Mouse (Mus musculus) heart, postnatal 0 days (tissue): ENCODE results near the gene Elobl. TPM values are rescaled to one million over a fixed set of nuclear protein-coding genes. Genes with fewer than 3 reads are reported as not detected.

Source experiments
- ATAC-seq: fragments of 200-750 bp; cut with Nextera tagmentation; 2 replicates; pipeline ENCODE4 v1.8.0; 2017; ENCODE audit warnings: low read depth, moderate number of reproducible peaks, moderate library complexity; ENCODE audit not compliant: insufficient read depth
- DNase-seq: peaks from one replicate; pipeline ENCODE4 v3.0.0-alpha.2; 2016; ENCODE audit warnings: low spot score
- H3K27ac ChIP-seq: fragments of 300-500 bp; sonication (generic); 2 replicates; pipeline ENCODE4 v1.5.1; 2014; ENCODE audit warnings: low read depth, mild to moderate bottlenecking
- H3K27me3 ChIP-seq: fragments of 300-500 bp; sonication (generic); 2 replicates; pipeline ENCODE4 v1.6.1; 2014; ENCODE audit warnings: low read length, mixed read lengths; ENCODE audit not compliant: control insufficient read depth, insufficient read depth
- H3K36me3 ChIP-seq: fragments of 300-500 bp; sonication (generic); replicated peaks from 2 replicates; pipeline ENCODE4 v1.6.1; 2014; ENCODE audit warnings: low read length, mixed read lengths; ENCODE audit not compliant: control insufficient read depth, insufficient read depth
- H3K4me1 ChIP-seq: fragments of 300-500 bp; sonication (generic); 2 replicates; pipeline ENCODE4 v1.6.1; 2014; ENCODE audit warnings: antibody characterized with exemption; ENCODE audit not compliant: control insufficient read depth, insufficient read depth
- H3K4me2 ChIP-seq: fragments of 300-500 bp; sonication (generic); 2 replicates; pipeline ENCODE4 v1.6.1; 2014; ENCODE audit warnings: low read depth, mild to moderate bottlenecking, low read length, moderate library complexity
- H3K4me3 ChIP-seq: fragments of 300-500 bp; sonication (generic); 2 replicates; pipeline ENCODE4 v1.5.1; 2014; ENCODE audit warnings: low read depth, low read length
- H3K9ac ChIP-seq: fragments of 300-500 bp; sonication (generic); replicated peaks from 2 replicates; pipeline ENCODE4 v1.6.1; 2014; ENCODE audit warnings: low read depth, low read length, mixed read lengths
- H3K9me3 ChIP-seq: fragments of 300-500 bp; sonication (generic); replicated peaks from 2 replicates; pipeline ENCODE4 v1.6.1; 2016; ENCODE audit warnings: low read length; ENCODE audit not compliant: control insufficient read depth
- CTCF ChIP-seq: IDR thresholded peaks from 2 replicates; pipeline ENCODE4 v1.5.1; 2016; ENCODE audit warnings: antibody characterized with exemption, control low read depth, low read depth
- EP300 ChIP-seq: IDR thresholded peaks from 2 replicates; pipeline ENCODE4 v1.6.1; 2016; ENCODE audit warnings: antibody characterized with exemption, low read depth
- WGBS: fragments of 180-500 bp; shearing (Covaris S2); extraction: QIAGEN DNeasy Blood & Tissue Kit; methylation state at CpG from one replicate; pipeline ENCODE4 v1.1.7; 2014; 5-methylcytosine and 5-hydroxymethylcytosine counted together
- polyA plus RNA-seq: library from polyadenylated mRNA; unstranded; fragments of >200 nt; fragmentation: Nextera tagmentation; extraction: Ambion mirVana; gene quantifications from 2 replicates; pipeline ENCODE4 v1.2.1, GENCODE M21; 2015
- total RNA-seq: library from RNA; depleted of rRNA; stranded (reverse); fragments of >200 nt; gene quantifications from 2 replicates; pipeline ENCODE4 v1.2.3, GENCODE M21; 2014; ENCODE audit warnings: low replicate concordance

Elobl gene
- total and polyA plus RNA-seq, 2 experiments from 2014 or later = not detected

- no peak for ATAC-seq
- no peak overlapping the region for H3K9ac ChIP-seq
- no peak overlapping the region for H3K4me3 ChIP-seq
- TF ChIP-seq CTCF (no peak), EP300 (no peak)
- WGBS = 86% methylated on average over 3 of the region's 3 CpGs
- H3K4me2 ChIP-seq = no peak overlapping the region
- H3K36me3 ChIP-seq = 0 out of 2 replicates have a peak, but pooled peaks cover 7% of the 10 kb centered on the region
- no peaks in the 10 kb centered on the region for H3K27me3 ChIP-seq
- H3K9me3 ChIP-seq = no peaks in the 10 kb centered on the region
- DNase-seq = no peak
- 0 out of 2 replicates have a peak, but pooled peaks cover 11% of the 10 kb centered on the region for H3K4me1 ChIP-seq
- no peak overlapping the region for H3K27ac ChIP-seq
Observed at GRCm38 (mm10) chr11:88953582-88953981, 13.1 kb downstream of the Elobl start.

GRCm38 (mm10) chr11:88952117-88952516 is 14.6 kb downstream of the Elobl start:
- Histone ChIP-seq H3K9ac (no peak overlapping the region), H3K4me2 (no peak overlapping the region), H3K4me1 (0 out of 2 replicates have a peak, but pooled peaks cover 11% of the 10 kb centered on the region), H3K4me3 (no peak overlapping the region), H3K9me3 (no peaks in the 10 kb centered on the region), H3K27ac (no peak overlapping the region), H3K36me3 (0 out of 2 replicates have a peak, but pooled peaks cover 8% of the 10 kb centered on the region), H3K27me3 (no peaks in the 10 kb centered on the region)
- WGBS = 90% methylated on average over 5 of the region's 5 CpGs
- no peak for ATAC-seq
- DNase-seq = no peak
- TF ChIP-seq EP300 = no peak
- no peak for TF ChIP-seq CTCF

DNA sequence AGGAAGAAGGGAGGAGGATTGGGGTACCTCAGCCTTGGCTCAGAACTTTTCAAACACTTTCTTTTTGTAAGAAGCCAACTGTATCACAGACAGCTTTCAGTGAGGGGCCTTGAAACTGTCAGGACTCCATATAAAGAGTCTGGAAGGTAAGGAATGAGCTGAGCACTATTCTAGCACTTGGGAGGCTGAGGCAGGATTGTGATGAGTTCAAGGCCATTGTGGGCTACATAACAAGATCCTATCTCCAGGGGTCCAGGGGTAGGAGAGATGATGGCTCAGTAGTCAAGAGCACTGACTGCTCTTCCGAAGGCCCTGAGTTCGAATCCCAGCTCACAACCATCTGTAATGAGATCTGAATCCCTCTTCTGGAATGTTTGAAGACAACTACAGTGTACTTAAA is 15.2 kb downstream of the Elobl start:
- H3K27me3 ChIP-seq = no peaks in the 10 kb centered on the region
- 0 out of 2 replicates have a peak, but pooled peaks cover 11% of the 10 kb centered on the region for H3K4me1 ChIP-seq
- DNase-seq = no peak
- no peak overlapping the region for H3K9ac ChIP-seq
- H3K36me3 ChIP-seq = 0 out of 2 replicates have a peak, but pooled peaks cover 10% of the 10 kb centered on the region
- H3K4me2 ChIP-seq = no peak overlapping the region
- H3K4me3 ChIP-seq = no peak overlapping the region
- TF ChIP-seq CTCF = no peak
- no peak for TF ChIP-seq EP300
- no peak for ATAC-seq
- H3K27ac ChIP-seq = no peak overlapping the region
- no peaks in the 10 kb centered on the region for H3K9me3 ChIP-seq
- WGBS = 100% methylated on average over 2 of the region's 2 CpGs

- H3K36me3 ChIP-seq = peaks cover 10% of the 10 kb centered on the region; the same call in 1 of the 2 replicates
- TF ChIP-seq CTCF (no peak), EP300 (no peak)
- ATAC-seq = no peak
- H3K9me3 ChIP-seq = no peaks in the 10 kb centered on the region
- H3K9ac ChIP-seq = no peak overlapping the region; the same call in 1 of the 2 replicates
- H3K4me1 ChIP-seq = 0 out of 2 replicates have a peak, but pooled peaks cover 10% of the 10 kb centered on the region
- H3K4me3 ChIP-seq = no peak overlapping the region
- no peak overlapping the region for H3K4me2 ChIP-seq
- no peak overlapping the region for H3K27ac ChIP-seq
- H3K27me3 ChIP-seq = no peaks in the 10 kb centered on the region
- WGBS = 84% methylated on average over 13 of the region's 13 CpGs
- DNase-seq = no peak
Observed at GRCm38 (mm10) chr11:88950640-88951250, 16.0 kb downstream of the Elobl start.

DNA sequence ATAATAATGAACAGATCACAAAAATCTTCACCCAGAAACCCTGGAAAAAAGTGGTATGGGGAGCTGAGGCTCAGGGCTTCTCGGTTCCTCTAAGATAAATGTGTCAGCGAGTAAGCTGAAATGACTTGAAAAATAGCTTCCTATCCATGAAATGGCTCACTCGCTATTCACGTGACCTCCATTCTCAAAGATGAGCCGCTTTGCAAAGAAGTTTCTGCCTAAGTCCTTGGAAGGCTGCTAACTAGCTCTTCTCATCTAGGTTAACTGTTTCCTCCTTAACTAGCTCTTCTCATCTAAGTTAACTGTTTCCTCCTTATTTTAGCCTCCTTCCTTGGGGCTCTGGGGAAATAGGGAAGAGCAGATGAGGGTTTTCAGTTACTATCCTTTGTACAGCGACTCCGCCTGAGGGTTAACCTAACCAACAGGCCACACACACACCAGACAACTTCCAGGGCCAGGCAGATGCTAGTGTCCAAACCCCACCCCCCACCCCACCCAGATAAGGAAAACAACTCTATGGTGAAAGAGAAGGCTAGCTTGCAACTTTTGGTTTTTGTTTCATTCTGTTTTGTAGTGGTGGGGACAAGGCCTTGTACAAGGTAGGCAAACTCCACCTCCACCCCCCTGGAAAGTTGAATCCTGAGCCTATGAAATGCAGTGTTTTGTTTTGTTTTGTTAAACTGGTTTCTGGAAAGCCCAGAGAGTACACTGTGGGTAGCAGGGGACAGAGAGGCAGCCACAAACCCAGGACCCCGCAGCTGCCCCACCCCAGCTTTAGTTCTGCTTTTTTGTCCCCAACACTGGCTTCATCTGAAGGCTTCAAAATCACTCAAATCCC is 16.7 kb downstream of the Elobl start:
- H3K4me2 ChIP-seq = no peak overlapping the region
- ATAC-seq (no peak), DNase-seq (no peak)
- H3K9ac ChIP-seq = no peak overlapping the region; the same call in 1 of the 2 replicates
- WGBS = 84% methylated on average over 8 of the region's 8 CpGs
- peaks cover 13% of the 10 kb centered on the region; the same call in 1 of the 2 replicates for H3K36me3 ChIP-seq
- H3K4me1 ChIP-seq = 0 out of 2 replicates have a peak, but pooled peaks cover 7% of the 10 kb centered on the region
- H3K9me3 ChIP-seq = no peaks in the 10 kb centered on the region
- H3K27ac ChIP-seq = no peak overlapping the region
- H3K4me3 ChIP-seq = no peak overlapping the region
- TF ChIP-seq EP300 = no peak
- H3K27me3 ChIP-seq = no peaks in the 10 kb centered on the region
